Mouse (Mus musculus): Measurements from ENCODE around the gene Mcub.

Gene Mcub

GRCm38 (mm10) chr3:129969432-129970395 lies at the start of gene Mcub:
Gene Mcub, minus strand, starts transcription at chr3:129970206.
- peak in 1 of 2 experiments; percentile 6 for DNase-seq

GRCm38 (mm10) chr3:130012943-130013342 lies 42.9 kb upstream of the Mcub start:
- no peak for DNase-seq

- no peak for DNase-seq
These were observed 41.2 kb upstream of the Mcub start for GRCm38 (mm10) chr3:130011236-130011635.

GRCm38 (mm10) chr3:130006141-130006540 lies 36.1 kb upstream of the Mcub start:
- DNase-seq, result peak in 1 of 2 experiments; percentile 32

- no peak for DNase-seq
These were observed 30.9 kb upstream of the Mcub start for GRCm38 (mm10) chr3:130000926-130001325.

GRCm38 (mm10) chr3:129998526-129998925 lies 28.5 kb upstream of the Mcub start:
- no peak for DNase-seq

GRCm38 (mm10) chr3:129998001-129998400 lies 28.0 kb upstream of the Mcub start:
- DNase-seq, result peak in 1 of 2 experiments; percentile 6

- no peak for DNase-seq
These were observed 27.3 kb upstream of the Mcub start for GRCm38 (mm10) chr3:129997324-129997723.

GRCm38 (mm10) chr3:129987297-129987696 lies 17.3 kb upstream of the Mcub start:
- no peak for DNase-seq

- DNase-seq, result no peak
These were observed 15.3 kb upstream of the Mcub start for GRCm38 (mm10) chr3:129985335-129985734.

GRCm38 (mm10) chr3:129984797-129985196 lies 14.8 kb upstream of the Mcub start:
- DNase-seq, result no peak

GRCm38 (mm10) chr3:129982271-129982670 lies 12.3 kb upstream of the Mcub start:
- DNase-seq, result no peak

- no peak for DNase-seq
These were observed 11.8 kb upstream of the Mcub start for GRCm38 (mm10) chr3:129981756-129982155.

- no peak for DNase-seq
These were observed 9.5 kb upstream of the Mcub start for GRCm38 (mm10) chr3:129979510-129979909.

GRCm38 (mm10) chr3:129978716-129979115 lies 8.7 kb upstream of the Mcub start:
- DNase-seq, result no peak

- DNase-seq, result no peak
These were observed 6.3 kb upstream of the Mcub start for GRCm38 (mm10) chr3:129976317-129976716.

GRCm38 (mm10) chr3:129970529-129971515 lies 816 bp upstream of the Mcub start:
- DNase-seq, result no peak

- DNase-seq, result no peak
These were observed 975 bp downstream of the Mcub start for GRCm38 (mm10) chr3:129969031-129969430.

- no peak for DNase-seq
These were observed 2.1 kb downstream of the Mcub start for GRCm38 (mm10) chr3:129967874-129968273.

GRCm38 (mm10) chr3:129964681-129965080 lies 5.3 kb downstream of the Mcub start:
- no peak for DNase-seq

GRCm38 (mm10) chr3:129962533-129962932 lies 7.5 kb downstream of the Mcub start:
- no peak for DNase-seq

- no peak for DNase-seq
These were observed 16.7 kb downstream of the Mcub start for GRCm38 (mm10) chr3:129953296-129953695.

GRCm38 (mm10) chr3:129949158-129949773 lies 20.7 kb downstream of the Mcub start:
- no peak for DNase-seq
